In genomic region chr11:82039132-82039660, GRCm38 (mm10) we compare ENCODE assay signal across 26 mouse cellular contexts. TPM values are rescaled to one million over a fixed set of nuclear protein-coding genes. Genes with fewer than 3 reads are reported as not detected.
DNase-seq lines count a peak whose midpoint lies in the region; ATAC-seq and TF ChIP-seq lines count a peak whose summit lies in the region.
"Had no signal": no experiment of that assay in that cellular context is flagged by ENCODE, and none has a peak within 500 bp of the region (broad histone marks: within the 10 kb centered on the region; RNA-seq: fewer than 3 reads in every experiment).

No protein-coding gene starts in this region.

- no peaks in the 10 kb centered on the region for H3K4me1 ChIP-seq in hindbrain, embryonic 11.5 days (replicated peaks; ENCODE audit: control insufficient read depth, insufficient read depth, low read length)
- H3K4me1 ChIP-seq: liver, embryonic 15.5 days had no signal

- H3K9ac ChIP-seq in hindbrain, embryonic 11.5 days (ENCODE audit: low read depth, low read length), result no peak overlapping the region
- H3K9ac ChIP-seq: forebrain, embryonic 15.5 days; hindbrain, embryonic 13.5 days; intestine, embryonic 15.5 days; limb, embryonic 13.5 days; liver, embryonic 15.5 days had no signal

- intact Hi-C loops in heart, postnatal 25 days (cut with DNase I), result loop anchor here (5.0 kb wide), 1 partner anchor 42 kb away; no protein-coding TSS in a partner anchor
- intact Hi-C loops in heart, postnatal 10 days (cut with DNase I), result no loop called here

- peaks cover 11% of the 10 kb centered on the region for H3K36me3 ChIP-seq in C2C12 (ENCODE audit: control insufficient read depth, insufficient read depth)
- no peaks in the 10 kb centered on the region for H3K36me3 ChIP-seq in hindbrain, embryonic 11.5 days (ENCODE audit: control insufficient read depth, insufficient read depth, low read length)
- H3K36me3 ChIP-seq: forebrain, embryonic 15.5 days; hindbrain, embryonic 13.5 days; intestine, embryonic 15.5 days; limb, embryonic 13.5 days; liver, embryonic 15.5 days had no signal

- H3K27me3 ChIP-seq in C2C12 (ENCODE audit: control insufficient read depth, insufficient read depth, insufficient read length), result no peaks in the 10 kb centered on the region
- no peaks in the 10 kb centered on the region for H3K27me3 ChIP-seq in hindbrain, embryonic 11.5 days (ENCODE audit: control insufficient read depth, insufficient read depth, low read length)
- H3K27me3 ChIP-seq: forebrain, embryonic 15.5 days; hindbrain, embryonic 13.5 days; intestine, embryonic 15.5 days; liver, embryonic 15.5 days had no signal

- peak; percentile 47 for ATAC-seq in granulocyte monocyte progenitor cell, adult 5-6 weeks (replicated peaks; ENCODE audit: poor library complexity, severe bottlenecking)
- ATAC-seq in hindbrain, embryonic 11.5 days (ENCODE audit: low FRiP score), result no peak
- ATAC-seq: forebrain, embryonic 15.5 days; intestine, embryonic 15.5 days had no signal

- DNase-seq in adrenal gland, postnatal 25 days, result peak; percentile 10
- DNase-seq in adrenal gland, adult 8-10 months, result no peak
- DNase-seq in heart, postnatal 25 days (ENCODE audit: low spot score), result peak; percentile 33
- DNase-seq in heart, postnatal 10 days, result no peak
- no peak for DNase-seq in hindbrain, embryonic 11.5 days (ENCODE audit: low spot score)
- DNase-seq in layer of hippocampus, postnatal 14 days (ENCODE audit: low spot score in 2 of 2), result no peak
- DNase-seq: cerebellum, postnatal 14 days; embryo, embryonic 11 days; right cerebral cortex, postnatal 14 days had no signal

- no peak overlapping the region for H3K27ac ChIP-seq in hindbrain, embryonic 11.5 days (ENCODE audit: low read depth, low read length)
- H3K27ac ChIP-seq: forebrain, embryonic 15.5 days; hindbrain, embryonic 13.5 days; intestine, embryonic 15.5 days; layer of hippocampus, adult 2 months; left cerebral cortex, adult 2 months; limb, embryonic 13.5 days; liver, embryonic 15.5 days had no signal

- no peak for TF ChIP-seq CTCF in C2C12 (IDR thresholded peaks at IDR 0.05; ENCODE audit: control insufficient read depth, insufficient read depth, insufficient read length)

- no peak overlapping the region for H3K4me3 ChIP-seq in C2C12 (ENCODE audit: insufficient read depth, poor library complexity, severe bottlenecking)
- no peak overlapping the region for H3K4me3 ChIP-seq in hindbrain, embryonic 11.5 days (ENCODE audit: low read depth, low read length)
- H3K4me3 ChIP-seq: erythroblast, embryonic 14.5 days; forebrain, embryonic 15.5 days; hindbrain, embryonic 13.5 days; intestine, embryonic 15.5 days; layer of hippocampus, adult 2 months; left cerebral cortex, adult 2 months; limb, embryonic 13.5 days; liver, embryonic 15.5 days had no signal

- no peak overlapping the region for H3ac ChIP-seq in C2C12 (ENCODE audit: control insufficient read depth, insufficient read length, low read depth)

- peaks cover 15% of the 10 kb centered on the region for H3K79me2 ChIP-seq in C2C12 (ENCODE audit: control insufficient read depth, insufficient read depth)

- 74% methylated on average over 3 of the region's 3 CpGs for WGBS in hindbrain, embryonic 11.5 days

- no peak overlapping the region for H3K4me2 ChIP-seq in hindbrain, embryonic 11.5 days (replicated peaks; ENCODE audit: low read depth, low read length)
- H3K4me2 ChIP-seq: forebrain, embryonic 15.5 days; hindbrain, embryonic 13.5 days; intestine, embryonic 15.5 days; limb, embryonic 13.5 days; liver, embryonic 15.5 days had no signal

- peaks cover 5% of the 10 kb centered on the region for H3K79me3 ChIP-seq in C2C12 (ENCODE audit: low read depth)

- H3K9me3 ChIP-seq in hindbrain, embryonic 11.5 days (ENCODE audit: control insufficient read depth, low read length), result no peaks in the 10 kb centered on the region
- H3K9me3 ChIP-seq: forebrain, embryonic 15.5 days; hindbrain, embryonic 13.5 days; intestine, embryonic 15.5 days; limb, embryonic 13.5 days; liver, embryonic 15.5 days had no signal

TF ChIP-seq in C2C12, 6 proteins besides CTCF, POLR2A, EP300 and RAD21:
- peak; percentile 78 for TF ChIP-seq CEBPB (IDR thresholded peaks at IDR 0.05; ENCODE audit: low read depth)
- TF ChIP-seq MYOG (IDR thresholded peaks at IDR 0.05; ENCODE audit: control insufficient read depth, extremely low read depth, insufficient read length), result no peak

RNA-seq across cellular contexts. Expression of gene Gm17268, which starts 0.8 kb away (rescaled TPM):
- not detected in 2 replicates for total RNA-seq in adrenal gland, postnatal 25 days (2021)
- not detected for total RNA-seq in adrenal gland, adult 8-10 months (2022)
- total RNA-seq in heart, postnatal 25 days (2021), result not detected
- not detected for total RNA-seq in heart, postnatal 10 days (2021)
- polyA plus RNA-seq in C2C12 (2012; fragmentation: generic; extraction: Trizol), result not detected
- total RNA-seq in granulocyte monocyte progenitor cell, adult 5-6 weeks (2014; fragmentation: Nextera tagmentation), result not detected in 2 replicates
- not detected in 2 replicates for total RNA-seq in granulocyte monocyte progenitor cell, adult 5-6 weeks (2017)
- polyA plus RNA-seq in hindbrain, embryonic 11.5 days (2014; fragmentation: Nextera tagmentation; extraction: Ambion mirVana), result not detected in 2 replicates
- not detected for total RNA-seq in layer of hippocampus, postnatal 14 days (2021)
- total RNA-seq: ES-E14; heart, adult 8-10 months; layer of hippocampus, adult 2 months; left cerebral cortex, adult 2 months; midbrain, postnatal 0 days had no signal
- polyA plus RNA-seq: erythroblast, embryonic 14.5 days; forebrain, embryonic 15.5 days; hindbrain, embryonic 13.5 days; intestine, embryonic 15.5 days; kidney, embryonic 16.5 days; limb, embryonic 13.5 days; liver, embryonic 15.5 days; midbrain, postnatal 0 days; neural tube, embryonic 11.5 days; stomach, embryonic 16.5 days; thymus, postnatal 0 days had no signal

RNA-seq across cellular contexts. Expression of gene Ccl2, which starts 3.8 kb away (rescaled TPM):
- total RNA-seq in adrenal gland, postnatal 25 days (2021), result 0.67 TPM in 1 of 2 replicates, not detected in the other
- 1 to 10 TPM in 3 of 4 experiments, under 1 TPM in 1; 0.74 to 2.6 (median 1.2) TPM for total RNA-seq in adrenal gland, adult 8-10 months (2022)
- 1 to 10 TPM; 1.2 to 1.3 TPM for total RNA-seq in heart, postnatal 25 days (2021)
- total RNA-seq in heart, postnatal 10 days (2021), result 1 to 10 TPM; 1.2 to 1.8 TPM
- 31.4 TPM for polyA plus RNA-seq in C2C12 (2012; fragmentation: generic; extraction: Trizol)
- total RNA-seq in granulocyte monocyte progenitor cell, adult 5-6 weeks (2014; fragmentation: Nextera tagmentation), result not detected in 2 replicates
- 0.41 and 5.5 TPM in 2 replicates for total RNA-seq in granulocyte monocyte progenitor cell, adult 5-6 weeks (2017)
- 2.3 and 2.4 TPM in 2 replicates for polyA plus RNA-seq in hindbrain, embryonic 11.5 days (2014; fragmentation: Nextera tagmentation; extraction: Ambion mirVana)
- not detected for total RNA-seq in layer of hippocampus, postnatal 14 days (2021)
- total RNA-seq: layer of hippocampus, adult 2 months; left cerebral cortex, adult 2 months; midbrain, postnatal 0 days had no signal
- polyA plus RNA-seq: erythroblast, embryonic 14.5 days had no signal

RNA-seq across cellular contexts. Expression of gene Ccl7, which starts 6.3 kb away (rescaled TPM):
- total RNA-seq in adrenal gland, postnatal 25 days (2021), result 0.43 and 1.2 TPM in 2 replicates
- 1 to 10 TPM in 1 of 4 experiments, under 1 TPM in 1, not detected in 2; 0.46 to 1.7 TPM for total RNA-seq in adrenal gland, adult 8-10 months (2022)
- under 1 TPM; 0.78 to 0.88 TPM for total RNA-seq in heart, postnatal 25 days (2021)
- total RNA-seq in heart, postnatal 10 days (2021), result 1 to 10 TPM in 1 of 2 experiments, under 1 TPM in 1; 0.34 to 1.0 TPM
- polyA plus RNA-seq in C2C12 (2012; fragmentation: generic; extraction: Trizol), result 14.8 TPM
- total RNA-seq in granulocyte monocyte progenitor cell, adult 5-6 weeks (2014; fragmentation: Nextera tagmentation), result not detected in 2 replicates
- not detected in 2 replicates for total RNA-seq in granulocyte monocyte progenitor cell, adult 5-6 weeks (2017)
- 1.0 TPM in 1 of 2 replicates, not detected in the other for polyA plus RNA-seq in hindbrain, embryonic 11.5 days (2014; fragmentation: Nextera tagmentation; extraction: Ambion mirVana)
- total RNA-seq in layer of hippocampus, postnatal 14 days (2021), result not detected
- total RNA-seq: layer of hippocampus, adult 2 months; left cerebral cortex, adult 2 months had no signal
- polyA plus RNA-seq: erythroblast, embryonic 14.5 days had no signal

RNA-seq across cellular contexts. Expression of gene Ccl11, which starts 18.4 kb away (rescaled TPM):
- 1.3 and 5.0 TPM in 2 replicates for total RNA-seq in adrenal gland, postnatal 25 days (2021)
- total RNA-seq in adrenal gland, adult 8-10 months (2022), result 1 to 10 TPM; 3.5 to 8.2 (median 4.4) TPM
- total RNA-seq in heart, postnatal 25 days (2021), result 1 to 10 TPM in 1 of 2 experiments, under 1 TPM in 1; 0.48 to 1.9 TPM
- 1 to 10 TPM in 1 of 2 experiments, under 1 TPM in 1; 0.57 to 1.1 TPM for total RNA-seq in heart, postnatal 10 days (2021)
- 0.04 TPM for polyA plus RNA-seq in C2C12 (2012; fragmentation: generic; extraction: Trizol)
- total RNA-seq in granulocyte monocyte progenitor cell, adult 5-6 weeks (2014; fragmentation: Nextera tagmentation), result not detected in 2 replicates
- not detected in 2 replicates for total RNA-seq in granulocyte monocyte progenitor cell, adult 5-6 weeks (2017)
- not detected in 2 replicates for polyA plus RNA-seq in hindbrain, embryonic 11.5 days (2014; fragmentation: Nextera tagmentation; extraction: Ambion mirVana)
- total RNA-seq in layer of hippocampus, postnatal 14 days (2021), result under 1 TPM; 0.83 to 0.95 TPM
- total RNA-seq: ES-E14; midbrain, postnatal 0 days had no signal
- polyA plus RNA-seq: erythroblast, embryonic 14.5 days; forebrain, embryonic 15.5 days had no signal

Comparison
In these comparisons a context has a peak if more than half of its experiments do, and no peak if none do; other contexts are left out.
1. DNase-seq: peak in adrenal gland, postnatal 25 days (single experiment) and heart, postnatal 25 days (single experiment); none in adrenal gland, adult 8-10 months (single experiment), heart, postnatal 10 days (0 of 2), hindbrain, embryonic 11.5 days (single experiment) and layer of hippocampus, postnatal 14 days (0 of 2).